Mouse (Mus musculus): Measurements from ENCODE around the gene Mef2c. TPM values are rescaled to one million over a fixed set of nuclear protein-coding genes. Genes with fewer than 3 reads are reported as not detected.

The Mef2c gene
- total and polyA plus RNA-seq, 3 experiments: 99.9 to 159 (median 107) TPM

DNA sequence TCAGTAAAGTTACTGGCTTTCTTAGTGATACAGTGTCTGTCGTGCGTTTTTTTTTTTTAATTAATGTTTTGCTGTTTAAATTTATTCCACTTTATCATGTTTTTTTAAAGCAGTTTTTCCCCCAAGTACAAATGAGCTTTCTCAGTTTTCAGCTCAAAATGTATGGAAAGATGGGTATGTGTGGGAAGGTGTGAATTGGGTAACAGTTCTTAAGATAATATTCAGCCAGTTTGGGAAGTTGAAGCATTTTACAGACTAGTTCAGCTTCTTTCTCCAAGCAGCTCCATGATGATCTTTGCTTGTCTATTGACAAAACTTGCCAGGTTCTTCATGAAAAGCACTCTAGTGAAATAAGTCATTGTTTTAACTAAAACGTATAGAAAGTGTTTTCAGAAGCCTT lies 163.2 kb downstream of the Mef2c start:
- Histone ChIP-seq H3K4me2 (ENCODE audit: insufficient read depth, low read depth, poor library complexity, severe bottlenecking) (no peak overlapping the region), H3K27ac (ENCODE audit: insufficient read depth, low read depth) (no peak overlapping the region), H3K79me2 (replicated peaks; ENCODE audit: control insufficient read depth, extremely low read depth, insufficient read depth, poor library complexity, severe bottlenecking) (no peaks in the 10 kb centered on the region), H3K27me3 (replicated peaks) (no peaks in the 10 kb centered on the region), H3K4me1 (ENCODE audit: control insufficient read depth in 1 of 2, insufficient read depth in 2 of 2) (no peaks in the 10 kb centered on the region), H3K9me3 (replicated peaks; ENCODE audit: low read length) (no peaks in the 10 kb centered on the region), H3K9ac (ENCODE audit: insufficient read depth, low read depth) (no peak overlapping the region), H3K36me3 (replicated peaks in 1 of 2; ENCODE audit: control insufficient read depth in 1 of 2, insufficient read depth in 1 of 2, low read length in 1 of 2) (peaks cover 20 to 53% of the 10 kb centered on the region in 2 experiments), H3K4me3 (replicated peaks in 1 of 3; ENCODE audit: low read depth in 2 of 3, low read length in 2 of 3, poor library complexity in 1 of 3) (no peak overlapping the region)
- DNase-seq (ENCODE audit: extremely low read depth): no peak
- dilution Hi-C loops (cut with MboI; ENCODE audit: extremely low pct_ligation_motif_present, extremely low pct_unique_long_range_greater_than_20kb, low sequenced_read_pairs): no loop called here
- no peak for TF ChIP-seq KAT2A (IDR thresholded peaks at IDR 0.05; ENCODE audit: insufficient replicate concordance, low read length)
- TF ChIP-seq ZKSCAN1 (IDR thresholded peaks at IDR 0.05; ENCODE audit: borderline replicate concordance, low read depth, low read length): no peak
- TF ChIP-seq ELF1 (IDR thresholded peaks at IDR 0.05; ENCODE audit: low read depth, low read length): no peak
- no peak for TF ChIP-seq POLR2AphosphoS2 (IDR thresholded peaks at IDR 0.05; ENCODE audit: low read depth, low read length)
- TF ChIP-seq RCOR1 (conservative IDR thresholded peaks at IDR 0.05; ENCODE audit: low read depth, low read length): no peak
- no peak for TF ChIP-seq UBTF (IDR thresholded peaks at IDR 0.05; ENCODE audit: low read depth, low read length)
- no peak for TF ChIP-seq MAX (IDR thresholded peaks at IDR 0.05; ENCODE audit: low read length)
- TF ChIP-seq BHLHE40 (IDR thresholded peaks at IDR 0.05; ENCODE audit: low read depth, low read length): no peak
- no peak for TF ChIP-seq RAD21 (IDR thresholded peaks at IDR 0.05; ENCODE audit: low read depth, low read length)
- in situ Hi-C loops (cut with MboI; ENCODE audit: low pct_ligation_motif_present, low pct_unique_long_range_greater_than_20kb, low sequenced_read_pairs): loop anchor here (25.0 kb wide), 1 partner anchor 1730 kb away; no protein-coding TSS in a partner anchor

DNA sequence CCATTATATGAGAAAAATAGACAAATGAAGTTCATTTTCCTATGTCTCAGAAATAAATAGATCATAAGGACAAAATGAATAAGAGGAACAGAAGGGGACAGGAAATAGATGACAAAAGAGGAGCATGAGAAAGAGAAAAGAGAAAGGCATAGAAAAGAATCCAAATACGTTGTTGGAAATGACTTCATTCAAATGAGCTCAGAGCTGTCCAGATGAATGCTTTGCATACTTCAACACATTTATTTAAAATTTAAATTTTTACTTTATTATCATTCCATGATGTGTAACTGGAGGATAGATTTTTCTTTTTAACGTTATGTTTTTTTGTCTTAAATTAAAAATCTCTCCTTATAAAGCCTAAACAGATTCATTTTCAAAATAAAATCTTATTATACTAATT lies 203.8 kb downstream of the Mef2c start:
- in situ Hi-C loops (cut with MboI; ENCODE audit: low pct_ligation_motif_present, low pct_unique_long_range_greater_than_20kb, low sequenced_read_pairs): no loop called here
- dilution Hi-C loops (cut with MboI; ENCODE audit: extremely low pct_ligation_motif_present, extremely low pct_unique_long_range_greater_than_20kb, low sequenced_read_pairs): no loop called here
- Histone ChIP-seq H3K36me3 (replicated peaks in 1 of 2; ENCODE audit: control insufficient read depth in 1 of 2, insufficient read depth in 1 of 2, low read length in 1 of 2) (no peaks in the 10 kb centered on the region), H3K79me2 (replicated peaks; ENCODE audit: control insufficient read depth, extremely low read depth, insufficient read depth, poor library complexity, severe bottlenecking) (no peaks in the 10 kb centered on the region), H3K4me2 (ENCODE audit: insufficient read depth, low read depth, poor library complexity, severe bottlenecking) (no peak overlapping the region), H3K4me1 (ENCODE audit: control insufficient read depth in 1 of 2, insufficient read depth in 2 of 2) (no peaks in the 10 kb centered on the region), H3K9me3 (replicated peaks; ENCODE audit: low read length) (no peaks in the 10 kb centered on the region), H3K4me3 (replicated peaks in 1 of 3; ENCODE audit: low read depth in 2 of 3, low read length in 2 of 3, poor library complexity in 1 of 3) (no peak overlapping the region), H3K9ac (ENCODE audit: insufficient read depth, low read depth) (no peak overlapping the region), H3K27me3 (replicated peaks) (no peaks in the 10 kb centered on the region), H3K27ac (ENCODE audit: insufficient read depth, low read depth) (no peak overlapping the region)
- TF ChIP-seq USF1 (IDR thresholded peaks at IDR 0.05; ENCODE audit: low read depth, low read length) (no peak), MAZ (IDR thresholded peaks at IDR 0.05; ENCODE audit: low read depth, low read length) (no peak), ZC3H11A (IDR thresholded peaks at IDR 0.05; ENCODE audit: low read depth, low read length) (no peak), RCOR1 (conservative IDR thresholded peaks at IDR 0.05; ENCODE audit: low read depth, low read length) (no peak), ZMIZ1 (IDR thresholded peaks at IDR 0.05; ENCODE audit: low read depth, low read length) (no peak)
- DNase-seq (ENCODE audit: extremely low read depth): no peak

All from CH12.LX (cell line).